Mouse (Mus musculus) ES-E14 (cell line): Measurements from ENCODE around the gene Gm5089.

Experiments
- MAFK ChIP-seq: IDR thresholded peaks from 2 replicates; pipeline ENCODE4 v1.6.1; 2014; ENCODE audit warnings: mild to moderate bottlenecking, low read depth, low read length, inconsistent platforms; ENCODE audit not compliant: insufficient read depth
- ZNF384 ChIP-seq: IDR thresholded peaks from 2 replicates; pipeline ENCODE4 v1.6.1; 2012; ENCODE audit warnings: low read depth, low read length, inconsistent platforms

GRCm38 (mm10) chr14:122461500-122461899 is 10.6 kb upstream of the Gm5089 start:
- TF ChIP-seq ZNF384: no peak
- no peak for TF ChIP-seq MAFK
